Mouse (Mus musculus): ENCODE data around the gene Zfp385b. TPM values are rescaled to one million over a fixed set of nuclear protein-coding genes. Genes with fewer than 3 reads are reported as not detected.

The Zfp385b gene
- total and polyA plus RNA-seq, 3 experiments, result not detected

GRCm38 (mm10) chr2:77576571-77576970 lies 242.9 kb downstream of the Zfp385b start:
- DNase-seq (ENCODE audit: extremely low read depth), result no peak
- no peaks in the 10 kb centered on the region for H3K27me3 ChIP-seq (replicated peaks)
- in situ Hi-C loops (cut with MboI; ENCODE audit: low pct_ligation_motif_present, low pct_unique_long_range_greater_than_20kb, low sequenced_read_pairs), result no loop called here
- no peak overlapping the region for H3K4me2 ChIP-seq (ENCODE audit: insufficient read depth, low read depth, poor library complexity, severe bottlenecking)
- H3K4me1 ChIP-seq (ENCODE audit: control insufficient read depth in 1 of 2, insufficient read depth in 2 of 2), result no peaks in the 10 kb centered on the region
- H3K36me3 ChIP-seq (replicated peaks in 1 of 2; ENCODE audit: control insufficient read depth in 1 of 2, insufficient read depth in 1 of 2, low read length in 1 of 2), result no peaks in the 10 kb centered on the region
- no peaks in the 10 kb centered on the region for H3K79me2 ChIP-seq (replicated peaks; ENCODE audit: control insufficient read depth, extremely low read depth, insufficient read depth, poor library complexity, severe bottlenecking)
- no peak overlapping the region for H3K27ac ChIP-seq (ENCODE audit: insufficient read depth, low read depth)
- TF ChIP-seq MAZ (IDR thresholded peaks at IDR 0.05; ENCODE audit: low read depth, low read length) (no peak), ZMIZ1 (IDR thresholded peaks at IDR 0.05; ENCODE audit: low read depth, low read length) (no peak), NRF1 (IDR thresholded peaks at IDR 0.05; ENCODE audit: low read depth, low read length) (no peak), MXI1 (IDR thresholded peaks at IDR 0.05; ENCODE audit: low read depth, low read length) (no peak), SIN3A (IDR thresholded peaks at IDR 0.05; ENCODE audit: low read length) (no peak), GABPA (IDR thresholded peaks at IDR 0.05; ENCODE audit: insufficient replicate concordance, low read depth, low read length) (no peak), JUND (conservative IDR thresholded peaks at IDR 0.05; ENCODE audit: low read depth, low read length) (no peak), MAX (IDR thresholded peaks at IDR 0.05; ENCODE audit: low read length) (no peak)
- dilution Hi-C loops (cut with MboI; ENCODE audit: extremely low pct_ligation_motif_present, extremely low pct_unique_long_range_greater_than_20kb, low sequenced_read_pairs), result no loop called here
- peaks cover 66% of the 10 kb centered on the region for H3K9me3 ChIP-seq (replicated peaks; ENCODE audit: low read length)
- no peak overlapping the region for H3K4me3 ChIP-seq (replicated peaks in 1 of 3; ENCODE audit: low read depth in 2 of 3, low read length in 2 of 3, poor library complexity in 1 of 3)
- H3K9ac ChIP-seq (ENCODE audit: insufficient read depth, low read depth), result no peak overlapping the region

- Histone ChIP-seq H3K27me3 (replicated peaks) (no peaks in the 10 kb centered on the region), H3K4me1 (ENCODE audit: control insufficient read depth in 1 of 2, insufficient read depth in 2 of 2) (no peaks in the 10 kb centered on the region), H3K79me2 (replicated peaks; ENCODE audit: control insufficient read depth, extremely low read depth, insufficient read depth, poor library complexity, severe bottlenecking) (no peaks in the 10 kb centered on the region), H3K4me2 (ENCODE audit: insufficient read depth, low read depth, poor library complexity, severe bottlenecking) (no peak overlapping the region), H3K9ac (ENCODE audit: insufficient read depth, low read depth) (no peak overlapping the region), H3K9me3 (replicated peaks; ENCODE audit: low read length) (peaks cover 65% of the 10 kb centered on the region), H3K27ac (ENCODE audit: insufficient read depth, low read depth) (no peak overlapping the region), H3K4me3 (replicated peaks in 1 of 3; ENCODE audit: low read depth in 2 of 3, low read length in 2 of 3, poor library complexity in 1 of 3) (no peak overlapping the region), H3K36me3 (replicated peaks in 1 of 2; ENCODE audit: control insufficient read depth in 1 of 2, insufficient read depth in 1 of 2, low read length in 1 of 2) (no peaks in the 10 kb centered on the region)
- dilution Hi-C loops (cut with MboI; ENCODE audit: extremely low pct_ligation_motif_present, extremely low pct_unique_long_range_greater_than_20kb, low sequenced_read_pairs), result no loop called here
- in situ Hi-C loops (cut with MboI; ENCODE audit: low pct_ligation_motif_present, low pct_unique_long_range_greater_than_20kb, low sequenced_read_pairs), result no loop called here
- no peak for DNase-seq (ENCODE audit: extremely low read depth)
- no peak for TF ChIP-seq GABPA (IDR thresholded peaks at IDR 0.05; ENCODE audit: insufficient replicate concordance, low read depth, low read length)
- no peak for TF ChIP-seq E2F4 (IDR thresholded peaks at IDR 0.05; ENCODE audit: insufficient replicate concordance, low read depth, low read length)
- no peak for TF ChIP-seq TBP (conservative IDR thresholded peaks at IDR 0.05; ENCODE audit: low read depth, low read length)
- no peak for TF ChIP-seq CHD1 (IDR thresholded peaks at IDR 0.05; ENCODE audit: low read depth, low read length)
- no peak for TF ChIP-seq ZC3H11A (IDR thresholded peaks at IDR 0.05; ENCODE audit: low read depth, low read length)
- no peak for TF ChIP-seq NRF1 (IDR thresholded peaks at IDR 0.05; ENCODE audit: low read depth, low read length)
- TF ChIP-seq SMC3 (IDR thresholded peaks at IDR 0.05; ENCODE audit: low read depth, low read length), result no peak
- no peak for TF ChIP-seq CHD2 (IDR thresholded peaks at IDR 0.05; ENCODE audit: low read length)
Observed at GRCm38 (mm10) chr2:77567528-77568435, 251.7 kb downstream of the Zfp385b start.

Data from CH12.LX (cell line).